Mouse (Mus musculus): ENCODE data around the gene Msi2. TPM values are rescaled to one million over a fixed set of nuclear protein-coding genes. Genes with fewer than 3 reads are reported as not detected.

Gene Msi2
- total and polyA plus RNA-seq, 2 experiments from 2014 or later = 33.0 to 170 TPM

DNA sequence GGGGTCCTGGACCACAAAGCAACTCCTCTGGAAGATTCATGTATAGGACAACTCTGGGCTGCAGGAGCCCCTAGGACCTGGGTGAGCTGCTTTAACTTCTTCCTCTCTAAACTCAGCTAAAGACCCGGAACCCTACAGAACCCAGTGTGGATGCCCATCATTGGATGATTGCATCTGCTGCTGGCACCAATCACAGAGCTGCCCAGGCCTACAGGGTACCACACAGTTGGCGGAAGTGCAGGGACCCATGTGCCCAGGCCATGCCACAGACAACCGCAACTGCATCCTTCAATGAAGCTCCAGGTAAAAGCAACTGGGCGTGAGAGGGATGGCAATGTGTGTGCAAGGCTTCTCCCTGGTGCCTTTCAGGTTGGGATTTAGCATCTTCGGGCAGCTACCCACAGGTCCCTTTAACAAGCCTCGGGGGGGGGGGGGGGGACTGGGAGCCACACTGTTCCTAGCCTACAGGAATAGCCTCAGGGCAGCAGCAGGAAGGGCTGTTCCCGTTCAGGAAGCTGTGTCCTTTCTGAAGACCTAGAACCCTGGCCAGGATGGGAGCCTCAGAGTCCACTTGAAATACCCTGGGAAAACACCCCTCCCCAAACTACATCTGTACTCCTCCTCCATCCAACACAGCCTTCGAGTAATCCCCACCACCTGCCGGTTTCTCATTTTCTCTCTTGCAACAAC, 98.7 kb downstream of the Msi2 start:
- no peak for ATAC-seq
- no peak overlapping the region for H3K9ac ChIP-seq (replicated peaks; ENCODE audit: low read length)
- H3K27ac ChIP-seq = peak overlapping the region; percentile 70
- no peaks in the 10 kb centered on the region for H3K27me3 ChIP-seq (ENCODE audit: insufficient read depth, low read length)
- peaks cover 33% of the 10 kb centered on the region for H3K4me1 ChIP-seq (ENCODE audit: insufficient read depth, low read length)
- WGBS = 54% methylated on average over 9 of the region's 9 CpGs
- no peak for TF ChIP-seq CTCF (IDR thresholded peaks at IDR 0.05; ENCODE audit: low read depth)
- no peaks in the 10 kb centered on the region for H3K9me3 ChIP-seq (ENCODE audit: low read length)
- no peak for DNase-seq (ENCODE audit: low spot score)
- H3K4me2 ChIP-seq (ENCODE audit: low read depth, low read length) = no peak overlapping the region
- no peaks in the 10 kb centered on the region for H3K36me3 ChIP-seq (ENCODE audit: insufficient read depth, low read length)
- no peak overlapping the region for H3K4me3 ChIP-seq (ENCODE audit: low read length)

DNA sequence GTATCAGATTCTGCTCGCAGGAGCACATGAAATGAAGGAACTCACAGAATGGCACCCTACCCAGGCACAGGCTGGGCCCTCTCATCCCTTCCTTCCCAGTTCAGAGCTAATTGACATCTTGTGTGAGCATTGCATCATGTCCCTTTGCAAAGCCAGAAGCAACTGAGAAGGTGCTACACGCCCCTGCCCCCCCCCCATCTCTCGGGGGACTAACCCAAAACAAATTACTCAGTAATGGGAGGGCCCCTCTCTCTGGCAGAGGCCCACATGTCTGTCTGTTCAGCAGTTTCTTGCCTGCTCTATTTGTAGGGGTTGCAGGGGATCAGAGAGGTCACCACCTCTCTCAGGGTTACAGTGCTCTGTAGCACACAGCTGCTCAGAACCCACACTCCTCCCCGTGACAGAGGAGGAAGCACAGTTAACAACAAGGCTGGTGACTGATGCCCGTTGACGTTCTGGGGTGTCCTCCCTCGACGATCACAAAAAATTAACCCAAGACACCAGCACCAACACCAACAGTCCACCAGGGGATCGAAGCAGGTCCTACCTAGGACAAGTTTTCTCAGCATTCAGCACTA, 99.5 kb downstream of the Msi2 start:
- H3K4me2 ChIP-seq (ENCODE audit: low read depth, low read length) = no peak overlapping the region
- no peaks in the 10 kb centered on the region for H3K36me3 ChIP-seq (ENCODE audit: insufficient read depth, low read length)
- H3K27me3 ChIP-seq (ENCODE audit: insufficient read depth, low read length) = no peaks in the 10 kb centered on the region
- WGBS = 32% methylated on average over 9 of the region's 9 CpGs
- peak; percentile 49 for TF ChIP-seq CTCF (IDR thresholded peaks at IDR 0.05; ENCODE audit: low read depth)
- 0 out of 2 replicates have a peak, but pooled peaks have one; percentile 13 for ATAC-seq
- peak overlapping the region; percentile 70 for H3K27ac ChIP-seq
- no peak overlapping the region for H3K4me3 ChIP-seq (ENCODE audit: low read length)
- H3K9ac ChIP-seq (replicated peaks; ENCODE audit: low read length) = no peak overlapping the region
- peak; percentile 23 for DNase-seq (ENCODE audit: low spot score)
- H3K9me3 ChIP-seq (ENCODE audit: low read length) = no peaks in the 10 kb centered on the region
- peaks cover 33% of the 10 kb centered on the region for H3K4me1 ChIP-seq (ENCODE audit: insufficient read depth, low read length)

DNA sequence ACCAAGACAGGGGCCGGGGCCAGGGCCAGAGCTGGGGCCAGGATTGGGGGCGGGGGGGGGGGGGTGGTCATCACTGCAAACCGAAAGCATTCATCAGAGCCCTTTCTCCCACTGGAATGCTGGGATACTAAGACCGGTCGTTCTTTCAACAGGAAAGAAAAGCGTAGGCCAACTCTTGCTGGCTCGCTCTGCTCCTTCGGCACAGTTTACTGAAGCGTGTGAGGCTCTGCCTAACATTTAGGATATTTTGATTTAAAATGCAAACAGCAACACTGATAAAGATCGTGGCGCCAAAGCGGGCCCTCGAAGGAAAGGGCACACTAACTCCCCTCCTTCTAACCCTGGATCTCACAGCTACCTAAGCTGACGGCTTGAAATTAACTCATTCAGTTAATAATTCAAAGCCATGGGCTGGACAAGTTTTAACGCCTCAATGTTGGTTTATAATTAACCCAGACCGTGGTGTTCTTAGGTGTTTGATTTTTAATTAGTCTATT, 100.3 kb downstream of the Msi2 start:
- Histone ChIP-seq H3K27me3 (ENCODE audit: insufficient read depth, low read length) (no peaks in the 10 kb centered on the region), H3K36me3 (ENCODE audit: insufficient read depth, low read length) (no peaks in the 10 kb centered on the region), H3K4me2 (ENCODE audit: low read depth, low read length) (no peak overlapping the region), H3K9me3 (ENCODE audit: low read length) (no peaks in the 10 kb centered on the region), H3K27ac (peak overlapping the region; percentile 70), H3K9ac (replicated peaks; ENCODE audit: low read length) (no peak overlapping the region), H3K4me3 (ENCODE audit: low read length) (no peak overlapping the region), H3K4me1 (ENCODE audit: insufficient read depth, low read length) (peaks cover 30% of the 10 kb centered on the region)
- no peak for TF ChIP-seq CTCF (IDR thresholded peaks at IDR 0.05; ENCODE audit: low read depth)
- DNase-seq (ENCODE audit: low spot score) (peak; percentile 64), ATAC-seq (peak; percentile 48)
- WGBS = 48% methylated on average over 16 of the region's 16 CpGs

DNA sequence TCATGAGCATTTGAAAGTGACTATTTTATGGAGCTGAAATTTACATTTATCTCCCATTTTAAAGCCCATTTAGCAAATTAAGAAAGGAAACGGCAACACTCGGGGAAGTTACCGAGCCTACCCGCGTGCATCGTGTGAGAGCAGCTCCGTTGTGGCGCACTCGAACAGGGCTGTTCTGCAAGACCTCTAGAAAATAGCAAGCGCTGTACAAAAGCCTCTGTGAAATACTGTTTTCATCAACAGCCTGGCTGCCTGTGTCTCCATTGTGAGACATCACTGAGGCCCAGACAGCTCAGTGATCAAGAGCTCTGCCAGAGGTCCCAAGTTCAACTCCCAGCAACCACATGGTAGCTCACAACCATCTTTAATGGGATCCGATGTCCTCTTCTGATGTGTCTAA, 100.9 kb downstream of the Msi2 start:
- H3K4me1 ChIP-seq (ENCODE audit: insufficient read depth, low read length) = peaks cover 30% of the 10 kb centered on the region
- H3K27me3 ChIP-seq (ENCODE audit: insufficient read depth, low read length) = no peaks in the 10 kb centered on the region
- peak overlapping the region; percentile 70 for H3K27ac ChIP-seq
- peak; percentile 34 for DNase-seq (ENCODE audit: low spot score)
- no peak overlapping the region for H3K4me3 ChIP-seq (ENCODE audit: low read length)
- peak; percentile 32; the same call in 1 of the 2 replicates for ATAC-seq
- no peak overlapping the region for H3K9ac ChIP-seq (replicated peaks; ENCODE audit: low read length)
- no peaks in the 10 kb centered on the region for H3K36me3 ChIP-seq (ENCODE audit: insufficient read depth, low read length)
- H3K4me2 ChIP-seq (ENCODE audit: low read depth, low read length) = no peak overlapping the region
- no peaks in the 10 kb centered on the region for H3K9me3 ChIP-seq (ENCODE audit: low read length)
- TF ChIP-seq CTCF (IDR thresholded peaks at IDR 0.05; ENCODE audit: low read depth) = no peak
- 70% methylated on average over 11 of the region's 11 CpGs for WGBS

DNA sequence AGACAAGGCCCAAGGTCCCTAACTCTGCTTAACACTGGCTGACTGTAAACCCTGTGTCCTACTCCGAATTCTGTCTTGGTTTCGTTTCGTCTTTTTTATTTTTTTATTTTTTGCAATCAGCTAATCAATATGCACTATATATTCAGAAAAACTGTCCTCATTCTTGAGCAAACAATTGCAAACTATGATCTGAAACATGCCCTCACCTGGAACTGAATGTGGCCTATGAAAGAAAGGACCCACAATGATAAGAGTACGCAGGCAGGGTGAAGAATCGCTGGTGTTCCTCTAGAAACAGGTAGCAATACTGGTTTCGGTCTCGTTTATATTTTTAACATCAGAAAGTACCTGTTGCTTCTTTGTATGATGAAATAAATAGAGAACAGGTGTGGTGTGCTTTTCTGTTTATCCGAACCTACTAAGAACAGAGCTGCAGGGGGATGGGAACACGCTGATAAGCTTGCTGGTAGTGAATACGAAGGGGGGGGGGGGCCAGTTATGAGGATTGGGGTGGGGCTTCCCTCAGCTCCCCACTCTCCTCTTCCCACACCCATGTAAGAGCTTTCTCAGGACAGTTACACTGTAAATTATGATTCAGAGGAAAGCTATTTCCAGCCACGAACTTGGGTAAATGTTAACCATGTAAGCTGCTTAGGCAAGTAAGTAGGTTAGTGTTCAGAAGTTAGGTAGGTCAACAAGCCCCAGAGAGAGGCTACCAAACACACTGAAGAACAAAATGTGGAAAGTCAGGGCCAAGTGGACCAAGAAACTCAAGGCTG, 103.6 kb downstream of the Msi2 start:
- WGBS = 88% methylated on average over 11 of the region's 11 CpGs
- no peak for TF ChIP-seq CTCF (IDR thresholded peaks at IDR 0.05; ENCODE audit: low read depth)
- no peaks in the 10 kb centered on the region for H3K9me3 ChIP-seq (ENCODE audit: low read length)
- no peaks in the 10 kb centered on the region for H3K36me3 ChIP-seq (ENCODE audit: insufficient read depth, low read length)
- no peaks in the 10 kb centered on the region for H3K27me3 ChIP-seq (ENCODE audit: insufficient read depth, low read length)
- no peak overlapping the region for H3K9ac ChIP-seq (replicated peaks; ENCODE audit: low read length)
- H3K27ac ChIP-seq = 0 out of 2 replicates have a peak overlapping the region, but pooled peaks have one; percentile 65
- peaks cover 16% of the 10 kb centered on the region for H3K4me1 ChIP-seq (ENCODE audit: insufficient read depth, low read length)
- no peak overlapping the region for H3K4me3 ChIP-seq (ENCODE audit: low read length)
- no peak for DNase-seq (ENCODE audit: low spot score)
- H3K4me2 ChIP-seq (ENCODE audit: low read depth, low read length) = no peak overlapping the region
- no peak for ATAC-seq

DNA sequence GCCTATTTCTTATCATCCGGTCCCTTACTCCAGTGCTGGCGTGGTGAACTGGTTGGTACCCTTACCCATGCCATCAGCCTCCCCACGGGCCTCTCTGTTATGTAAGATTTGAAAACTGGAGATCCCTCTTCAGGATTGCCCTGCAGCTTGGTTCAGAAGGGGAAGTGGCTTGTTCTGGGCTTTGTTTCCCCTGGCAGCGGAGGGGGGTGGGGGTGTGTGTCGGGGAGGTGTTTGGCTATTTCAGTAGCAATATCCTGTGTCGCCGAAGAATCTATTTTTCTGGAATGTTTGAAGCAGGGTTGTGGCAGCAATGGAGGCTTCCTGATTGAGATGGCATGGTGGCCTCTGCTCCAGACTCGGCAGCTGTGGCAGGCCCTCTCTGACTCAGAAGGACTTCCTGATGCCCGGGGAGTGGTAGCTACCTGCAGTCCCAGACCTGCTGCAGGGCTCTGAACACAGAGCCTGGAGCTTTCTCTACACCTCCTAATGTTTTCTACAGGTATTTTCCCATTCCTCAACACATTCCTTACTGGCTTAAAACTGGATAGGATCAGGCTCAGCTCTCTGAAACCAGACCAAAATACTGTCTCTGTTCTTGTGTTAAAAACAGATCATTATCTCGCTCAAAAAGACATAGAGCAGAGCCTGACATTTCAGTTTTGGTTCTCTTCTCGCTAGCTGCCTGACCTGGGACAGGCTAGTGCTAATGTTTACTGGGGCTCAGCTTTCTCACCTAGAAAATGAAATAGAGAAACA, 104.4 kb downstream of the Msi2 start:
- Histone ChIP-seq H3K36me3 (ENCODE audit: insufficient read depth, low read length) (no peaks in the 10 kb centered on the region), H3K4me1 (ENCODE audit: insufficient read depth, low read length) (peaks cover 10% of the 10 kb centered on the region), H3K4me3 (ENCODE audit: low read length) (no peak overlapping the region), H3K27me3 (ENCODE audit: insufficient read depth, low read length) (no peaks in the 10 kb centered on the region), H3K4me2 (ENCODE audit: low read depth, low read length) (no peak overlapping the region), H3K9me3 (ENCODE audit: low read length) (no peaks in the 10 kb centered on the region), H3K9ac (replicated peaks; ENCODE audit: low read length) (no peak overlapping the region), H3K27ac (peak overlapping the region; percentile 65)
- 71% methylated on average over 11 of the region's 11 CpGs for WGBS
- TF ChIP-seq CTCF (IDR thresholded peaks at IDR 0.05; ENCODE audit: low read depth) = no peak
- no peak for ATAC-seq
- DNase-seq (ENCODE audit: low spot score) = no peak
